Mouse (Mus musculus) forebrain, embryonic 12.5 days (tissue): Measurements from ENCODE around the gene Stab1. TPM values are rescaled to one million over a fixed set of nuclear protein-coding genes. Genes with fewer than 3 reads are reported as not detected.

Experiments
- ATAC-seq: fragments of 200-750 bp; cut with Nextera tagmentation; 2 replicates; pipeline ENCODE4 v1.8.0; 2017; ENCODE audit warnings: moderate TSS enrichment; ENCODE audit not compliant: low FRiP score
- H3K27ac ChIP-seq: fragments of 300-500 bp; sonication (generic); 2 replicates; pipeline ENCODE4 v1.5.1; 2016; ENCODE audit warnings: mild to moderate bottlenecking
- H3K27me3 ChIP-seq: fragments of 300-500 bp; sonication (generic); 2 replicates; pipeline ENCODE4 v1.6.1; 2016; ENCODE audit warnings: mild to moderate bottlenecking
- H3K36me3 ChIP-seq: fragments of 300-500 bp; sonication (generic); replicated peaks from 2 replicates; pipeline ENCODE4 v1.6.1; 2016; ENCODE audit warnings: mild to moderate bottlenecking
- H3K4me1 ChIP-seq: fragments of 300-500 bp; sonication (generic); 2 replicates; pipeline ENCODE4 v1.6.1; 2016
- H3K4me2 ChIP-seq: fragments of 300-500 bp; sonication (generic); 2 replicates; pipeline ENCODE4 v1.6.1; 2016; ENCODE audit warnings: mild to moderate bottlenecking, moderate library complexity
- H3K4me3 ChIP-seq: fragments of 300-500 bp; sonication (generic); replicated peaks from 2 replicates; pipeline ENCODE4 v1.5.1; 2016; ENCODE audit warnings: mild to moderate bottlenecking
- H3K9ac ChIP-seq: fragments of 300-500 bp; sonication (generic); 2 replicates; pipeline ENCODE4 v1.6.1; 2016; ENCODE audit warnings: mild to moderate bottlenecking
- H3K9me3 ChIP-seq: fragments of 300-500 bp; sonication (generic); 2 replicates; pipeline ENCODE4 v1.6.1; 2016
- WGBS: fragments of 180-500 bp; shearing (Covaris S2); methylation state at CpG from one replicate; pipeline ENCODE4 v1.1.7; 2016; 5-methylcytosine and 5-hydroxymethylcytosine counted together
- polyA plus RNA-seq: library from polyadenylated mRNA; unstranded; fragments of >200 nt; fragmentation: Nextera tagmentation; extraction: Ambion mirVana; gene quantifications from 2 replicates; pipeline ENCODE4 v1.2.1, GENCODE M21; 2016

Stab1 gene
- polyA plus RNA-seq, 1 experiment from 2014 or later: 23.1 TPM

- ATAC-seq: no peak
- Histone ChIP-seq H3K4me1 (no peaks in the 10 kb centered on the region), H3K36me3 (peaks cover 77% of the 10 kb centered on the region), H3K9ac (no peak overlapping the region), H3K27me3 (no peaks in the 10 kb centered on the region), H3K4me2 (no peak overlapping the region), H3K9me3 (no peaks in the 10 kb centered on the region), H3K27ac (no peak overlapping the region), H3K4me3 (no peak overlapping the region)
- WGBS: 94% methylated on average over 18 of the region's 18 CpGs
Observed at GRCm38 (mm10) chr14:31172781-31173455, 4.5 kb upstream of the Stab1 start.

GRCm38 (mm10) chr14:31171821-31172220, 3.4 kb upstream of the Stab1 start:
- Histone ChIP-seq H3K36me3 (peaks cover 66% of the 10 kb centered on the region), H3K4me1 (no peaks in the 10 kb centered on the region), H3K27ac (peak overlapping the region; percentile 46; the same call in 1 of the 2 replicates), H3K9ac (no peak overlapping the region), H3K27me3 (no peaks in the 10 kb centered on the region), H3K4me2 (no peak overlapping the region), H3K4me3 (no peak overlapping the region), H3K9me3 (no peaks in the 10 kb centered on the region)
- 97% methylated on average over 15 of the region's 15 CpGs for WGBS
- ATAC-seq: no peak

DNA sequence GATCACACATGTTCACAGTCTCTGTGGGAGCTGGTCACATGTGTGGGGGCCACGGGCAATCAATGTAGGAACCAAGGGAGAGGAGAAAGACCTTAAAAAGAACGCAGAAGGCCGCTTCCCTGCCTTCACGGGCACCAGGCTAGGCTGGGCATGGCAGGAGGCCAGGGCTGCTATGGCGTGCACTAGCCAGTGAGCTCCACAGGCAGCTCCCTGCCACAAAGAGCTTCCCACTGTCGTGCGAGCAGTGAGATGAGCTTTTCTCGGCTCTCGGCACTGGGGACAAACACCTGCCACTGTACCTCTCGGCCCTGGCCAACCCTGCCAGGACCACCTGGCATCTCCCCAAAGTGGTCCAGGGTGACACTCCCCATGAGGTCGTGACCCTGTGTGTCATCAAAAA, 2.9 kb upstream of the Stab1 start:
- Histone ChIP-seq H3K9me3 (no peaks in the 10 kb centered on the region), H3K36me3 (peaks cover 62% of the 10 kb centered on the region), H3K4me2 (no peak overlapping the region), H3K27ac (peak overlapping the region; percentile 46; the same call in 1 of the 2 replicates), H3K4me3 (no peak overlapping the region), H3K4me1 (no peaks in the 10 kb centered on the region), H3K9ac (no peak overlapping the region), H3K27me3 (no peaks in the 10 kb centered on the region)
- 89% methylated on average over 11 of the region's 11 CpGs for WGBS
- no peak for ATAC-seq

DNA sequence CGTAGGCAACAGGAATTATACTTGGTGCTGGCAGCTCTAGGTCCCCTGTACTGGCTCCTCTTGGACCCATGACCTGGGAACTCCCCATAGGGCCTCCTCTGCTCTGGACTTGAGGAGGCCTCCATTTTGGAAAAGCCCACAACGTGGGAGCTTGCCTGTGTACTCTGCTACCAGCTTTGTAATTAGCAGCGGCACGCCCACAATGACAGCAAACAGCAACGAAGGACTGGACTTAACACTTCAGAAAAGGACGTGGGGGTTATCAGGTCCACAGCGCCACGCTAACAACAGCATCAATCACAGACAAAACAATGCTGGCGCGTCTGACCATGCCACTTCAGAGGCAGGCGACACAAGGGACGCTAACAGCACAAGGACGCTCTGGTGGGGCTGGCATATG, 2.5 kb upstream of the Stab1 start:
- WGBS: 86% methylated on average over 13 of the region's 13 CpGs
- no peaks in the 10 kb centered on the region for H3K9me3 ChIP-seq
- peaks cover 58% of the 10 kb centered on the region for H3K36me3 ChIP-seq
- H3K4me3 ChIP-seq: no peak overlapping the region
- no peak overlapping the region for H3K4me2 ChIP-seq
- H3K27ac ChIP-seq: peak overlapping the region; percentile 15; the same call in 1 of the 2 replicates
- no peak overlapping the region for H3K9ac ChIP-seq
- H3K27me3 ChIP-seq: no peaks in the 10 kb centered on the region
- no peak for ATAC-seq
- H3K4me1 ChIP-seq: no peaks in the 10 kb centered on the region

GRCm38 (mm10) chr14:31169508-31169907, 1.1 kb upstream of the Stab1 start:
- WGBS: 89% methylated on average over 6 of the region's 6 CpGs
- no peaks in the 10 kb centered on the region for H3K27me3 ChIP-seq
- ATAC-seq: no peak
- H3K4me1 ChIP-seq: 0 out of 2 replicates have a peak, but pooled peaks cover 2% of the 10 kb centered on the region
- H3K9me3 ChIP-seq: no peaks in the 10 kb centered on the region
- no peak overlapping the region for H3K4me2 ChIP-seq
- H3K4me3 ChIP-seq: no peak overlapping the region
- H3K27ac ChIP-seq: no peak overlapping the region
- H3K36me3 ChIP-seq: peaks cover 43% of the 10 kb centered on the region
- no peak overlapping the region for H3K9ac ChIP-seq

- no peak overlapping the region for H3K27ac ChIP-seq
Observed at GRCm38 (mm10) chr14:31166827-31167226, 1.6 kb downstream of the Stab1 start.

DNA sequence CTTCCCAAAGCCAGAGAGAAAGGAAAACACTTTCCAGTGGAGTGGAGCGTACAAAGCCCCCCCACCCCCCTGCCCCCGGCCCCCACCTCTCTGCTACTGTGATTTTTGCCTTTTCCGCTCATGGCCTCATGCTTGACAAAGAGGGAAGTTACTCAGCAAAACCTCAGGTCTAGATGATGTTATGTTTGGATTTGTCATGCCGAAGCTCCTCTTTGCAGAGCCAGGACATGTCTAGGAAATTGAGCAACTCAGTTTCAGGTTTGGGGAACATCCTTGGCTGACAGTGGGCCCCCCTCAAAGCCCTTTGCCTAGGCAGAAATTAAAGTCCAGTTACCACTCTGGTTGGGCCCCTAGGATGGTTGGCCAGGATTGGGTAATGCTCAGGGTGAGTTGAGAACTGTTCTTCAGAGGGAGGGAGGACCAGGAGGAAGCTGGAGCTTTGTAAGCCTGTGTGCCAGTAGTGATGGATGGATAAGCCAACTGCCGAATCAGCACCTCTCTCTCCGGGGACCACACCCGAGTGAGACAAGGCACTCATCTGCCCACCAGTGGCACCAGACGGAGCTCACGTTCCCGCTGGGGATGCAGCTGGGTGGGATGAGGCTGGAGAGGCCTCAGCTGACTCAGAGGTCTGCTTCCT, 2.3 kb downstream of the Stab1 start:
- H3K4me3 ChIP-seq: no peak overlapping the region
- ATAC-seq: no peak

More at GRCm38 (mm10) chr14:31166827-31167226, 1.6 kb downstream of the Stab1 start:
- Histone ChIP-seq H3K9ac (no peak overlapping the region), H3K4me2 (no peak overlapping the region), H3K4me1 (0 out of 2 replicates have a peak, but pooled peaks cover 2% of the 10 kb centered on the region), H3K36me3 (peaks cover 16% of the 10 kb centered on the region), H3K4me3 (no peak overlapping the region), H3K27me3 (no peaks in the 10 kb centered on the region), H3K9me3 (no peaks in the 10 kb centered on the region)
- WGBS: 72% methylated on average over 9 of the region's 9 CpGs
- no peak for ATAC-seq

DNA sequence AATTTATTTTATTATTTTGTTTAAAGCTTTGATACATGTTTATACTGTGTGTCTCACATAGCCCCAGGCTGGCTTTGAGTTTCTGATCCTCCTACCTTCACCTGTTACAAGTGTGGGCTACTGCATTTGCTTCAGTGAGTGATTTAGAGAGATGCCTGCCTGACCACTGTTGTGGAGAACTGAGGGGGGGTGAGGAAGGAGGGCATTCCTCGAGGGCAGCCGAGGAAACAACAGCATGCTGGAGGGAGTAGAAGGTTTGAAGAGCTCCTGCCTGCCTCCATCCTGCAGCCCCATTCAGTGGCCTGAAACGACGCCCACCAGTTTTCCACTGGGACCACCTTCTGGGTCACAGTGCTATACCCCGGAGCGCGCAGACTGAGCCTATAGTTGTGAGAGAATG, 3.0 kb downstream of the Stab1 start:
- Histone ChIP-seq H3K27ac (no peak overlapping the region), H3K4me1 (0 out of 2 replicates have a peak, but pooled peaks cover 2% of the 10 kb centered on the region), H3K9ac (no peak overlapping the region), H3K4me2 (no peak overlapping the region), H3K36me3 (peaks cover 3% of the 10 kb centered on the region), H3K4me3 (no peak overlapping the region), H3K27me3 (no peaks in the 10 kb centered on the region), H3K9me3 (no peaks in the 10 kb centered on the region)
- ATAC-seq: no peak
- WGBS: 62% methylated on average over 7 of the region's 7 CpGs

More for the DNA sequence above, 2.3 kb downstream of the Stab1 start:
- no peak overlapping the region for H3K4me2 ChIP-seq
- H3K27me3 ChIP-seq: no peaks in the 10 kb centered on the region
- no peak overlapping the region for H3K9ac ChIP-seq
- H3K27ac ChIP-seq: no peak overlapping the region
- H3K4me1 ChIP-seq: 0 out of 2 replicates have a peak, but pooled peaks cover 2% of the 10 kb centered on the region
- H3K9me3 ChIP-seq: no peaks in the 10 kb centered on the region
- peaks cover 9% of the 10 kb centered on the region for H3K36me3 ChIP-seq
- 78% methylated on average over 10 of the region's 10 CpGs for WGBS

- Histone ChIP-seq H3K9me3 (no peaks in the 10 kb centered on the region), H3K9ac (no peak overlapping the region), H3K27me3 (no peaks in the 10 kb centered on the region), H3K4me1 (0 out of 2 replicates have a peak, but pooled peaks cover 2% of the 10 kb centered on the region), H3K4me2 (no peak overlapping the region), H3K4me3 (no peak overlapping the region), H3K27ac (no peak overlapping the region), H3K36me3 (no peaks in the 10 kb centered on the region)
- 74% methylated on average over 2 of the region's 2 CpGs for WGBS
- no peak for ATAC-seq
Observed at GRCm38 (mm10) chr14:31165010-31165409, 3.4 kb downstream of the Stab1 start.

GRCm38 (mm10) chr14:31164067-31164466, 4.4 kb downstream of the Stab1 start:
- Histone ChIP-seq H3K4me2 (no peak overlapping the region), H3K9me3 (no peaks in the 10 kb centered on the region), H3K9ac (no peak overlapping the region), H3K4me3 (no peak overlapping the region), H3K36me3 (no peaks in the 10 kb centered on the region), H3K27me3 (no peaks in the 10 kb centered on the region), H3K27ac (no peak overlapping the region), H3K4me1 (0 out of 2 replicates have a peak, but pooled peaks cover 2% of the 10 kb centered on the region)
- WGBS: 84% methylated on average over 8 of the region's 8 CpGs
- no peak for ATAC-seq

- H3K36me3 ChIP-seq: no peaks in the 10 kb centered on the region
- WGBS: 70% methylated on average over 10 of the region's 10 CpGs
- no peaks in the 10 kb centered on the region for H3K9me3 ChIP-seq
- no peak overlapping the region for H3K9ac ChIP-seq
- no peak for ATAC-seq
- no peak overlapping the region for H3K4me2 ChIP-seq
- no peak overlapping the region for H3K27ac ChIP-seq
- H3K27me3 ChIP-seq: no peaks in the 10 kb centered on the region
- H3K4me1 ChIP-seq: 0 out of 2 replicates have a peak, but pooled peaks cover 2% of the 10 kb centered on the region
- no peak overlapping the region for H3K4me3 ChIP-seq
Observed at GRCm38 (mm10) chr14:31161638-31162037, 6.8 kb downstream of the Stab1 start.

GRCm38 (mm10) chr14:31161191-31161590, 7.2 kb downstream of the Stab1 start:
- Histone ChIP-seq H3K36me3 (no peaks in the 10 kb centered on the region), H3K9ac (no peak overlapping the region), H3K27ac (no peak overlapping the region), H3K4me2 (no peak overlapping the region), H3K9me3 (no peaks in the 10 kb centered on the region), H3K4me1 (0 out of 2 replicates have a peak, but pooled peaks cover 2% of the 10 kb centered on the region), H3K27me3 (no peaks in the 10 kb centered on the region), H3K4me3 (no peak overlapping the region)
- WGBS: 94% methylated on average over 7 of the region's 7 CpGs
- no peak for ATAC-seq
